Mouse (Mus musculus): ENCODE data around the gene Myg1.

DNA sequence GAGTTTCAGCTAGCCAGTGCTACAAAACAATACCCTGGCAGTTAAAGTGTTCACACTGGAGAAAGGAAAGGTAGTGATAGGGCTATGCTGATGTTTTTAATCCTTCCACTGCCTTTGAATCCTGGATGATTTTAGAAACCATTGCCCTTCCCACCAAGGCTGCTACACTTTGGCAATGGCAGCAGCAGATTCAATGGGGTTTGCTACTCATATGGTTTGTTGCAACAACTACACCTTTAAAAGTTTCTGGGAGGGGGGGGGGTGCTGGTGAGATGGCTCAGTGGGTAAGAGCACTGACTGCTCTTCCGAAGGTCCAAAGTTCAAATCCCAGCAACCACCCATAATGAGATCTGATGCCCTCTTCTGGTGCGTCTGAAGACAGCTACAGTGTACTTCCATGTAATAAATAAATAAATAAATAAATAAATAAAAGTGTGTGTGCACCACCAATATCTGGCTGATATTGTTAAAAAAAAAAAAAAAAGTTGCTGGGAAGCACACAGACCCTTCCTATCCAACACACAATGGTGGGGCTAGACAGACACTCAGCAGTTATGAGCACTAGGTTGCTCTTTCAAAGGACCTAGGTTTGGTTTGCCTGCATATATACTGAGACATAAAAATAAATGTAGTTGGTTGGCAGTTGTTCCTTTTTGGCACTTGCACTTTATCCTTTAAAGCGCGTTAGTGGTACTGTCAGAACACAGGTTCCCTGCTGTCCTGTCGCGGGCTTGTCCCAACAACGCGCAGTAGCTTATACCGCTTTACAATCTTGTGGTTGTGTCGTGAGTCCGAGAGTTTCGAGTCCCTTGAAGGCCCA lies 6.6 kb upstream of the Myg1 start:
- TF ChIP-seq CHD1 (IDR thresholded peaks at IDR 0.05; ENCODE audit: low read depth, low read length) = no peak
- no peak for TF ChIP-seq USF1 (IDR thresholded peaks at IDR 0.05; ENCODE audit: low read depth, low read length)
- TF ChIP-seq CHD2 (IDR thresholded peaks at IDR 0.05; ENCODE audit: low read length) = no peak
- peak in 1 of 2 experiments; percentile 13; a peak in 1 of 4 replicates for TF ChIP-seq CTCF (conservative IDR thresholded peaks at IDR 0.05 in 1 of 2, IDR thresholded peaks at IDR 0.05 in 1 of 2; ENCODE audit: low read depth in 2 of 2, low read length in 2 of 2)
- no peak for TF ChIP-seq MAFK (IDR thresholded peaks at IDR 0.05; ENCODE audit: insufficient replicate concordance, low read length)
- TF ChIP-seq ZC3H11A (IDR thresholded peaks at IDR 0.05; ENCODE audit: low read depth, low read length) = no peak
